Mouse (Mus musculus) heart, adult 2 months (tissue): Measurements from ENCODE around the gene Olfr1037. TPM values are rescaled to one million over a fixed set of nuclear protein-coding genes. Genes with fewer than 3 reads are reported as not detected.
"Not testable (repeated sequence)": the region's sequence is repeated elsewhere in the genome, so short reads cannot be mapped to it uniquely, and the experiment has no call there.

ENCODE experiments used
- DNase-seq, 2 experiments: peaks; one replicate each; pipeline ENCODE4 v3.0.0; 2021
- H3K27ac ChIP-seq: fragments of 200-600 bp; 2 replicates; pipeline ENCODE4 v1.8.1; 2022
- H3K27me3 ChIP-seq: fragments of 200-500 bp; 2 replicates; pipeline ENCODE4 v1.6.1; 2012; ENCODE audit warnings: mild to moderate bottlenecking, low read length, inconsistent platforms, mixed read lengths; ENCODE audit not compliant: control insufficient read depth, insufficient read depth
- H3K36me3 ChIP-seq: fragments of 200-500 bp; 2 replicates; pipeline ENCODE4 v1.6.1; 2012; ENCODE audit warnings: low read length, inconsistent platforms; ENCODE audit not compliant: control insufficient read depth, insufficient read depth
- H3K4me1 ChIP-seq: fragments of 200-500 bp; 2 replicates; pipeline ENCODE4 v1.6.1; 2011; ENCODE audit warnings: low read length; ENCODE audit not compliant: control insufficient read depth, insufficient read depth
- H3K4me3 ChIP-seq: fragments of 200-600 bp; 2 replicates; pipeline ENCODE4 v1.8.1; 2022
- H3K79me2 ChIP-seq: fragments of 200-500 bp; replicated peaks from 2 replicates; pipeline ENCODE4 v1.6.1; 2012; ENCODE audit warnings: mild to moderate bottlenecking, inconsistent platforms, low read length, moderate library complexity, mixed read lengths; ENCODE audit not compliant: control insufficient read depth, insufficient read depth
- H3K9ac ChIP-seq: fragments of 200-500 bp; 2 replicates; pipeline ENCODE4 v1.6.1; 2012; ENCODE audit warnings: low read depth, mild to moderate bottlenecking, control low read depth, inconsistent platforms, low read length, mixed read lengths
- CTCF ChIP-seq: fragments of 200-600 bp; IDR thresholded peaks from 2 replicates; pipeline ENCODE4 v1.8.1; 2022; ENCODE audit warnings: antibody characterized with exemption, mild to moderate bottlenecking, moderate library complexity
- EP300 ChIP-seq: fragments of 200-500 bp; IDR thresholded peaks from 2 replicates; pipeline ENCODE4 v1.6.1; 2011; ENCODE audit warnings: low read depth, low read length, control low read depth; ENCODE audit not compliant: insufficient read depth
- POLR2A ChIP-seq: fragments of 200-500 bp; IDR thresholded peaks from 2 replicates; pipeline ENCODE4 v1.6.1; 2011; ENCODE audit warnings: mild to moderate bottlenecking, low read depth, low read length, control low read depth; ENCODE audit not compliant: insufficient read depth
- WGBS: fragments of 180-500 bp; shearing (Covaris S2); methylation state at CpG from one replicate; pipeline ENCODE4 v1.1.7; 2018; 5-methylcytosine and 5-hydroxymethylcytosine counted together
- intact Hi-C: fragments of 180-260 bp; cut with DNase I; formaldehyde crosslinking; loops from one replicate; pipeline ENCODE4 v1.15.1; 2025
- long read RNA-seq: library from polyadenylated mRNA; stranded (forward); transcript quantifications from one replicate; pipeline ENCODE4 v2.0.0, GENCODE M21; 2021
- polyA plus RNA-seq: library from polyadenylated mRNA; depleted of rRNA; stranded (reverse); fragments of >200 nt; gene quantifications from 2 replicates; pipeline ENCODE4 v1.2.3, GENCODE M21; 2012; rRNA removed
- total RNA-seq, 2 experiments: library from RNA; stranded (reverse); gene quantifications; 2 replicates each; pipeline ENCODE4 v1.2.3; 2021

The Olfr1037 gene
- total RNA-seq, result not detected
- not detected in 2 replicates for polyA plus RNA-seq
- long read RNA-seq, result 0 reads

DNA sequence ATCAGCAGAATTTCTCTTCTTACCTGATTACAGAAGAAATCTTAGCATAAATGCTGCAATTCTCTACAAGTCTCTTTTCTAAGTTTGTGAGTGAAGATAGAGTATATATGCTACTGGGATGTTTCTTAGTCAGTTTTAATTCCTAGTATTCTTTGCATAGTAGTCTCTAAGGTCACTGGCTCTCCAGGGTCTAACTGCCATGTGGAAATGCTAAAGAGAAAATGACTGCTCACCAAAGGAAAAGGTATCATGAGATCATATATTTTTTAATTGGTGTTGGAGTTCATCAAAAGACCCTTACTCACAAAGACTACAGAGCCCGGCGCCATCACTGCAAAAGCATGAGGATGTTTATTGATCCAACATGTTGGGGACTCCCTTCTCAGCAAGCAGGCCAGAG lies at the start of gene Olfr1037:
Gene Olfr1037, minus strand, starts transcription at position 101 of the 400 bp plus-strand sequence.
- H3K79me2 ChIP-seq, result no peaks in the 10 kb centered on the region

DNA sequence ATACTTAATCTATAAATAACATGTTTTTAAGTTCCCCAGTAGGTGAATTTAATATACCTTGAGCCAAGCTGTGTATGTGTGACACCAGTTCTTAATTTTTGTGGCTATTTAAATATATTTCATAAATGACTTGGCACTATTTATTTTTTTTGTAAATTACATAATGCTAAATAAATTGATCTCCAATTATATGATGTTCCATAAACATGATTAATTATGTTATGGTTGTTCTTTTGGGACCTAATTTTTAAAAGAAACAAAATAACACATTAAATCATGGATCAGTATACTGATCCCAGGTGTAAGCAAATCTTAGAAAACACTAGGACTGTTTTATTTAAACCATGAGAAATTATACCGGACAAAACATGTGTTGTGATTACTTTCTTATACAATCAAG lies 48.6 kb upstream of the Olfr1037 start, which contains the start of gene Olfr1039:
Gene Olfr1039, minus strand, starts transcription at position 101 of the 400 bp plus-strand sequence.
- Histone ChIP-seq H3K9ac (no peak within 1 kb of the TSS), H3K36me3 (no peaks in the 10 kb centered on the region), H3K27me3 (no peaks in the 10 kb centered on the region), H3K4me1 (no peaks in the 10 kb centered on the region), H3K79me2 (no peaks in the 10 kb centered on the region), H3K27ac (no peak within 1 kb of the TSS), H3K4me3 (no peak within 1 kb of the TSS)
- no peak for DNase-seq
- WGBS, result 97% methylated on average over 1 of the region's 1 CpGs
- intact Hi-C loops, result no loop called here
- TF ChIP-seq POLR2A (no peak), CTCF (no peak), EP300 (no peak)

More for the DNA sequence above, at the start of gene Olfr1037:
- Histone ChIP-seq H3K4me3 (no peak within 1 kb of the TSS), H3K4me1 (no peaks in the 10 kb centered on the region), H3K27ac (no peak within 1 kb of the TSS), H3K9ac (no peak within 1 kb of the TSS), H3K27me3 (no peaks in the 10 kb centered on the region), H3K36me3 (no peaks in the 10 kb centered on the region)
- TF ChIP-seq POLR2A, result no peak
- TF ChIP-seq CTCF, result no peak
- intact Hi-C loops, result no loop called here
- no peak for DNase-seq
- WGBS, result 84% methylated on average over 2 of the region's 2 CpGs

DNA sequence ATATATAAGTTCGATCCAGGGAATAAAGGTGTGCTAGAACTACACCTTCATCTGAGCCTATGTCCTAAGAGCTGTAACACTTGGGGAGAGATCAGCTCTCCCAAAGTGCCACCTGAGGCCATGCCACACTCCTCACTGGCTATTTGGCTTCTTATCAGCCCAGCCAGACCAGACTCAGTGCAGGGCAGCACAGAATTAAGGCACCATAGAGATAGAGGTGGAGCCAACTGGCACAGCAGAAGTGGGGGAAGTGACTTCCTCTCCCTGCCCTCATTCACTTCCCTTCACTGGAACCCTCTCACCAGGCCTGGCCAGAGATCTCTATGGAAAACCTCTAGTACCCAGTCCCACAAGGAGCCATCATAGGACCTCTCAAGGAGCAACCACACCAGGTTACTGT lies 6.7 kb downstream of the Olfr1037 start:
- DNase-seq, H3K36me3 ChIP-seq, intact Hi-C loops, H3K4me1 ChIP-seq, H3K27ac ChIP-seq, H3K9ac ChIP-seq, H3K79me2 ChIP-seq, H3K4me3 ChIP-seq, H3K27me3 ChIP-seq: not testable (repeated sequence)
- 68% methylated on average over 1 of the region's 1 CpGs for WGBS

DNA sequence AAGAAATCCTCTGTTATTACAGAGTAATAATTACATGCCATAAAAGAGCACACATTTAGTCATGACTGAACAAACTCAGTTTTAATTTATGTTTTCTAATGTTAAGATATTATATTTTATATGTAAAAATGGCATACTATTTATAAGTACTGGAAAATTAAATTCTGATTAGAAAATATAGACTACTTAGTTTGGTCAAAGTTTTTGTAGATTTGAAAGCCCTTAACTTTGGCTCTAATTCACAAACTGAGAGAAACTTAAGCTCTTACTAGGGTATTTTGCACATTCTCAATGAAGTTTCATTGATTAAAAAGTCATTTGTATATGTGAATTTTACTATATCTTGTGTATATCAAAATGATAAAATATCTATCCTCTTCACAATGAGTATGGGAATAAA lies 13.5 kb downstream of the Olfr1037 start, which contains the start of gene Olfr1036:
Gene Olfr1036, plus strand, starts transcription at position 301 of the 400 bp plus-strand sequence.
- intact Hi-C loops, result not testable (repeated sequence)

DNA sequence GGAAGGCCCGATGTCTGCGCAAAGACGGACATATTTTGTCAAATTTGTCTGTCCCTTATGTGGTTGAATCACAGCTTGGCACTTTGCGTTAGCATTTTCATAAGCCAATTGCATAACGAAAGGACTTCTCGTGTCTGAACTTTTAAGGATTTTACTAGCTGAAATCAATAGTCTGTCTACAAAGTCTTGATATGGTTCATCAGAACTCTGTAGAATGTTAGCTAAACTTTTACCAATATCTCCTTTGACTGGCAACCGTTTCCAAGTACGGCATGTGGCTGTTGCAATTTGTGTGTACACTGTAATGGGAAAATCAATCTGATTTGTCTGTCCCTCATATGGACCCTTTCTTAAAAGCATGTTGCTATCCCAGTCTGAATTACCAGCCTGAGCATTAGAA lies 17.0 kb downstream of the Olfr1037 start:
- WGBS, result 93% methylated on average over 8 of the region's 8 CpGs
- intact Hi-C loops, result no loop called here
- Histone ChIP-seq H3K79me2 (no peaks in the 10 kb centered on the region), H3K27me3 (no peaks in the 10 kb centered on the region), H3K4me3 (no peak overlapping the region), H3K36me3 (no peaks in the 10 kb centered on the region), H3K27ac (no peak overlapping the region), H3K4me1 (no peaks in the 10 kb centered on the region), H3K9ac (no peak overlapping the region)
- TF ChIP-seq CTCF, result no peak
- no peak for TF ChIP-seq POLR2A
- TF ChIP-seq EP300, result no peak
- no peak for DNase-seq

More for the DNA sequence above, 13.5 kb downstream of the Olfr1037 start, which contains the start of gene Olfr1036:
- not testable (repeated sequence) for H3K27ac ChIP-seq, H3K9ac ChIP-seq, H3K4me1 ChIP-seq, H3K4me3 ChIP-seq, DNase-seq, H3K27me3 ChIP-seq, H3K79me2 ChIP-seq, H3K36me3 ChIP-seq

DNA sequence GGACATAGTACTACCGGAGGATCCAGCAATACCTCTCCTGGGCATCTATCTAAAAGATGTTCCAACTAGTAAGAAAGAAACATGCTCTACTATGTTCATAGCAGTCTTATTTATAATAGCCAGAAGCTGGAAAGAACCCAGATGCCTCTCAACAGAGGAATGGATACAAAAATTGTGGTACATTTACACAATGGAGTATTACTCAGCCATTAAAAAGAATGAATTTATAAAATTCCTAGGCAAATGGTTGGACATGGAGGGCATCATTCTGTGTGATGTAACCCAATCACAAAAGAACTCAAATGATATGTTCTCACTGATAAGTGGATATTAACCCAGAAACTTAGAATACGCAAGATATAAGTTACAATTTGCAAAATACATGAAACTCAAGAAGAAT lies 23.4 kb downstream of the Olfr1037 start:
- DNase-seq, H3K4me3 ChIP-seq, H3K36me3 ChIP-seq, H3K27ac ChIP-seq, intact Hi-C loops, H3K79me2 ChIP-seq, H3K9ac ChIP-seq, H3K27me3 ChIP-seq, H3K4me1 ChIP-seq: not testable (repeated sequence)
- WGBS, result 94% methylated on average over 2 of the region's 2 CpGs

DNA sequence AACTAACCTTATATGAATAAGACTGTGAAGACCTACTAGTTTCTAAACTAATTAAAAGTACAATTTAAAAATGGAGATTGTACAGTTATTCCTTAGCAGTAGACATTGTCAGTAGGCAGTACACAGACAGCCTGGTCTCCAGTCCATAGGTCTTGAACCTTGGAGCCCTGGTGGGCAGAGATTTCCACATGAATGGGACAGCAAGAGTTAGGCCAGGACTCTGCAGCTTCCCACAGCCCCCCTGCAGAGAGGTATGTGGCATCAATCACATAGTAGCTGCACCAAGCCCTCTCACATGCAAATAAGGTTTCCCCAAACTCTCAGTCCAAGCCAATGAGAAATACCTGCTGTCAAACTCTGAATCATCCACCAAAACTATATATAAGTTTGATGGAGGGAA lies 36.4 kb downstream of the Olfr1037 start:
- H3K79me2 ChIP-seq, DNase-seq, H3K36me3 ChIP-seq, H3K4me3 ChIP-seq, H3K9ac ChIP-seq, H3K27me3 ChIP-seq, H3K27ac ChIP-seq, intact Hi-C loops, H3K4me1 ChIP-seq: not testable (repeated sequence)
